Mouse (Mus musculus): ENCODE results near the gene Slc50a1. TPM values are rescaled to one million over a fixed set of nuclear protein-coding genes. Genes with fewer than 3 reads are reported as not detected.

Gene Slc50a1
- polyA plus RNA-seq (2017; shearing (Covaris generic)), result 132 TPM

GRCm38 (mm10) chr3:89270051-89270755 lies at the start of gene Slc50a1:
Gene Slc50a1, minus strand, starts transcription at chr3:89270570.

GRCm38 (mm10) chr3:89280606-89281511 lies 10.5 kb upstream of the Slc50a1 start, which contains the start of gene Efna1:
Gene Efna1, minus strand, starts transcription at chr3:89281142.

GRCm38 (mm10) chr3:89259076-89259475 lies 11.3 kb downstream of the Slc50a1 start, which contains the start of gene Dpm3:
Gene Dpm3, plus strand, starts transcription at chr3:89259358.

GRCm38 (mm10) chr3:89246261-89247100 lies 23.9 kb downstream of the Slc50a1 start, which contains the start of gene Trim46:
Gene Trim46, minus strand, starts transcription at chr3:89246309.

GRCm38 (mm10) chr3:89245688-89246171 lies 24.6 kb downstream of the Slc50a1 start, which contains the start of gene Krtcap2:
Gene Krtcap2, plus strand, starts transcription at chr3:89245966.

GRCm38 (mm10) chr3:89228836-89229235 lies 41.5 kb downstream of the Slc50a1 start, which contains the start of gene Muc1:
Gene Muc1, plus strand, starts transcription at chr3:89229057.

GRCm38 (mm10) chr3:89226900-89227299 lies 43.5 kb downstream of the Slc50a1 start, which contains the start of gene Mtx1:
Gene Mtx1, minus strand, starts transcription at chr3:89227088.

Other genes starting within 250 kb of the Slc50a1 start
- 76.8 TPM for gene Rusc1, start 177.3 kb downstream of the Slc50a1 start, polyA plus RNA-seq (2017; shearing (Covaris generic))
- gene Gm43738, start 169.5 kb downstream of the Slc50a1 start, polyA plus RNA-seq (2017; shearing (Covaris generic)), result not detected
- 61.8 TPM for gene Fdps, start 168.6 kb downstream of the Slc50a1 start, polyA plus RNA-seq (2017; shearing (Covaris generic))
- not detected for gene Pklr, start 134.4 kb downstream of the Slc50a1 start, polyA plus RNA-seq (2017; shearing (Covaris generic))
- gene Hcn3, start 110.4 kb downstream of the Slc50a1 start, polyA plus RNA-seq (2017; shearing (Covaris generic)), result 1.9 TPM
- gene Clk2, start 105.8 kb downstream of the Slc50a1 start, polyA plus RNA-seq (2017; shearing (Covaris generic)), result 86.6 TPM
- 232 TPM for gene Scamp3, start 93.1 kb downstream of the Slc50a1 start, polyA plus RNA-seq (2017; shearing (Covaris generic))
- 94.4 TPM for gene Fam189b, start 87.4 kb downstream of the Slc50a1 start, polyA plus RNA-seq (2017; shearing (Covaris generic))
- gene Gba, start 67.6 kb downstream of the Slc50a1 start, polyA plus RNA-seq (2017; shearing (Covaris generic)), result 79.2 TPM
- 1.6 TPM for gene Thbs3, start 55.4 kb downstream of the Slc50a1 start, polyA plus RNA-seq (2017; shearing (Covaris generic))
- 87.7 TPM for gene Mtx1, start 43.5 kb downstream of the Slc50a1 start, polyA plus RNA-seq (2017; shearing (Covaris generic))
- 7.2 TPM for gene Muc1, start 41.5 kb downstream of the Slc50a1 start, polyA plus RNA-seq (2017; shearing (Covaris generic))
- gene Krtcap2, start 24.6 kb downstream of the Slc50a1 start, polyA plus RNA-seq (2017; shearing (Covaris generic)), result 192 TPM
- gene Trim46, start 24.3 kb downstream of the Slc50a1 start, polyA plus RNA-seq (2017; shearing (Covaris generic)), result 2.7 TPM
- gene Dpm3, start 11.2 kb downstream of the Slc50a1 start, polyA plus RNA-seq (2017; shearing (Covaris generic)), result 74.3 TPM
- 0.26 TPM for gene Efna1, start 10.6 kb upstream of the Slc50a1 start, polyA plus RNA-seq (2017; shearing (Covaris generic))
- gene Efna3, start 52.4 kb upstream of the Slc50a1 start, polyA plus RNA-seq (2017; shearing (Covaris generic)), result not detected
- not detected for gene Efna4, start 67.5 kb upstream of the Slc50a1 start, polyA plus RNA-seq (2017; shearing (Covaris generic))
- 21.7 TPM for gene Adam15, start 79.4 kb upstream of the Slc50a1 start, polyA plus RNA-seq (2017; shearing (Covaris generic))
- gene Dcst2, start 91.4 kb upstream of the Slc50a1 start, polyA plus RNA-seq (2017; shearing (Covaris generic)), result not detected
- gene Dcst1, start 94.7 kb upstream of the Slc50a1 start, polyA plus RNA-seq (2017; shearing (Covaris generic)), result 0.37 TPM
- 17.3 TPM for gene Zbtb7b, start 124.2 kb upstream of the Slc50a1 start, polyA plus RNA-seq (2017; shearing (Covaris generic))
- gene Lenep, start 132.2 kb upstream of the Slc50a1 start, polyA plus RNA-seq (2017; shearing (Covaris generic)), result not detected
- 27.4 TPM for gene Flad1, start 141.3 kb upstream of the Slc50a1 start, polyA plus RNA-seq (2017; shearing (Covaris generic))
- 10.5 TPM for gene Cks1b, start 147.8 kb upstream of the Slc50a1 start, polyA plus RNA-seq (2017; shearing (Covaris generic))
- gene Shc1, start 147.9 kb upstream of the Slc50a1 start, polyA plus RNA-seq (2017; shearing (Covaris generic)), result 69.1 TPM
- 37.8 TPM for gene Pygo2, start 159.6 kb upstream of the Slc50a1 start, polyA plus RNA-seq (2017; shearing (Covaris generic))
- 100 TPM for gene Pbxip1, start 166.1 kb upstream of the Slc50a1 start, polyA plus RNA-seq (2017; shearing (Covaris generic))
- gene Pmvk, start 184.0 kb upstream of the Slc50a1 start, polyA plus RNA-seq (2017; shearing (Covaris generic)), result 14.1 TPM
- gene Kcnn3, start 249.6 kb upstream of the Slc50a1 start, polyA plus RNA-seq (2017; shearing (Covaris generic)), result not detected